Mouse (Mus musculus) limb, embryonic 14.5 days (tissue): ENCODE results near the gene Henmt1. TPM values are rescaled to one million over a fixed set of nuclear protein-coding genes. Genes with fewer than 3 reads are reported as not detected.

Experiments used
- ATAC-seq: fragments of 200-750 bp; cut with Nextera tagmentation; 2 replicates; pipeline ENCODE4 v1.8.0; 2017; ENCODE audit warnings: low read depth, moderate number of reproducible peaks, moderate TSS enrichment; ENCODE audit not compliant: low FRiP score
- DNase-seq: peaks from one replicate; pipeline ENCODE4 v3.0.0-alpha.2; 2015; ENCODE audit warnings: low spot score
- H3K27ac ChIP-seq: fragments of 300-500 bp; sonication (generic); replicated peaks from 2 replicates; pipeline ENCODE4 v1.5.1; 2014; ENCODE audit warnings: low read depth, mild to moderate bottlenecking, low read length, moderate library complexity, mixed read lengths
- H3K27me3 ChIP-seq: fragments of 300-500 bp; sonication (generic); 2 replicates; pipeline ENCODE4 v1.6.1; 2014; ENCODE audit warnings: low read length, mixed read lengths; ENCODE audit not compliant: control insufficient read depth, insufficient read depth
- H3K36me3 ChIP-seq: fragments of 300-500 bp; sonication (generic); 2 replicates; pipeline ENCODE4 v1.6.1; 2014; ENCODE audit warnings: mild to moderate bottlenecking, low read length, moderate library complexity, mixed read lengths; ENCODE audit not compliant: control insufficient read depth, insufficient read depth
- H3K4me1 ChIP-seq: fragments of 300-500 bp; sonication (generic); 2 replicates; pipeline ENCODE4 v1.6.1; 2014; ENCODE audit warnings: antibody characterized with exemption, low read length, mixed read lengths; ENCODE audit not compliant: control insufficient read depth, insufficient read depth
- H3K4me2 ChIP-seq: fragments of 300-500 bp; sonication (generic); replicated peaks from 2 replicates; pipeline ENCODE4 v1.6.1; 2014; ENCODE audit warnings: low read depth, mild to moderate bottlenecking, low read length, moderate library complexity; ENCODE audit not compliant: severe bottlenecking
- H3K4me3 ChIP-seq: fragments of 300-500 bp; sonication (generic); replicated peaks from 2 replicates; pipeline ENCODE4 v1.5.1; 2014; ENCODE audit warnings: low read length
- H3K9ac ChIP-seq: fragments of 300-500 bp; sonication (generic); 2 replicates; pipeline ENCODE4 v1.6.1; 2014; ENCODE audit warnings: mild to moderate bottlenecking, low read depth, low read length, moderate library complexity; ENCODE audit not compliant: severe bottlenecking
- H3K9me3 ChIP-seq: fragments of 300-500 bp; sonication (generic); 2 replicates; pipeline ENCODE4 v1.6.1; 2016; ENCODE audit warnings: low read length; ENCODE audit not compliant: control insufficient read depth
- POLR2A ChIP-seq: fragments of 200-500 bp; IDR thresholded peaks from 2 replicates; pipeline ENCODE4 v1.8.0; 2012; ENCODE audit warnings: inconsistent platforms, mild to moderate bottlenecking, moderate library complexity, borderline replicate concordance; ENCODE audit not compliant: insufficient read depth, insufficient read length; ENCODE audit errors: extremely low read depth
- WGBS: fragments of 180-500 bp; shearing (Covaris S2); extraction: QIAGEN DNeasy Blood & Tissue Kit; methylation state at CpG from one replicate; pipeline ENCODE4 v1.1.7; 2014; 5-methylcytosine and 5-hydroxymethylcytosine counted together
- polyA plus RNA-seq, 2 experiments: library from polyadenylated mRNA; depleted of rRNA in 1 of 2; stranded (reverse) in 1 of 2; unstranded in 1 of 2; fragments of >200 nt; fragmentation: Nextera tagmentation in 1 of 2; extraction: Ambion mirVana in 1 of 2; gene quantifications; 2 replicates each; pipeline versions ENCODE4 v1.2.1 to v1.2.3; 2012 to 2014

Gene Henmt1
- polyA plus RNA-seq, 2 experiments, result 0.33 to 0.78 TPM

- Histone ChIP-seq H3K27ac (no peak overlapping the region), H3K9ac (no peak overlapping the region), H3K27me3 (no peaks in the 10 kb centered on the region), H3K4me3 (no peak overlapping the region), H3K9me3 (no peaks in the 10 kb centered on the region), H3K4me1 (peaks cover 5% of the 10 kb centered on the region; the same call in 1 of the 2 replicates), H3K4me2 (no peak overlapping the region), H3K36me3 (no peaks in the 10 kb centered on the region)
- no peak for TF ChIP-seq POLR2A
- no peak for DNase-seq
- WGBS, result 79% methylated on average over 7 of the region's 7 CpGs
- ATAC-seq, result no peak
These were observed 24.8 kb downstream of the Henmt1 start for GRCm38 (mm10) chr3:108964361-108965044.

DNA sequence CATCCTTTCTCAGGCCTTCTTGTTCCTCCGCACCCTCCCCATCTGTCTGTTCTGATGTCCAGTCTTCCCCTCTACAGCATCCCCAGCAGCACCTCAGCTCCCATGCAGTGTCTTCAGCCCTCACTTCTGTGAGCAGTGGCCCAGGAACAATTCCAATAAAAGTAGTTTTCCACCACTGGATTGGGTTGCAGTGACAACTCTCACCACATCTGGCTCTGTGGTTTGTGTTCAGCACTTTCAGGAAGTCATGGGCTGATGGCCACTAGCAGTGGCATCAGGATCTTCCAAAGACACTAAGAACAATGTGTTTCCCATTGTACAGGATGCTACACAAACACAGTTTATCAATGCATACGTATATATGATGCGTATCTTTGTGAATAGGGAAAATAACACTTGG is 26.4 kb downstream of the Henmt1 start:
- H3K27me3 ChIP-seq, result no peaks in the 10 kb centered on the region
- H3K4me1 ChIP-seq, result no peaks in the 10 kb centered on the region
- no peak overlapping the region for H3K27ac ChIP-seq
- ATAC-seq (no peak), DNase-seq (no peak)
- H3K9ac ChIP-seq, result no peak overlapping the region
- H3K36me3 ChIP-seq, result peaks cover 7% of the 10 kb centered on the region; the same call in 1 of the 2 replicates
- H3K9me3 ChIP-seq, result no peaks in the 10 kb centered on the region
- H3K4me2 ChIP-seq, result no peak overlapping the region
- H3K4me3 ChIP-seq, result no peak overlapping the region
- 96% methylated on average over 3 of the region's 3 CpGs for WGBS
- no peak for TF ChIP-seq POLR2A

DNA sequence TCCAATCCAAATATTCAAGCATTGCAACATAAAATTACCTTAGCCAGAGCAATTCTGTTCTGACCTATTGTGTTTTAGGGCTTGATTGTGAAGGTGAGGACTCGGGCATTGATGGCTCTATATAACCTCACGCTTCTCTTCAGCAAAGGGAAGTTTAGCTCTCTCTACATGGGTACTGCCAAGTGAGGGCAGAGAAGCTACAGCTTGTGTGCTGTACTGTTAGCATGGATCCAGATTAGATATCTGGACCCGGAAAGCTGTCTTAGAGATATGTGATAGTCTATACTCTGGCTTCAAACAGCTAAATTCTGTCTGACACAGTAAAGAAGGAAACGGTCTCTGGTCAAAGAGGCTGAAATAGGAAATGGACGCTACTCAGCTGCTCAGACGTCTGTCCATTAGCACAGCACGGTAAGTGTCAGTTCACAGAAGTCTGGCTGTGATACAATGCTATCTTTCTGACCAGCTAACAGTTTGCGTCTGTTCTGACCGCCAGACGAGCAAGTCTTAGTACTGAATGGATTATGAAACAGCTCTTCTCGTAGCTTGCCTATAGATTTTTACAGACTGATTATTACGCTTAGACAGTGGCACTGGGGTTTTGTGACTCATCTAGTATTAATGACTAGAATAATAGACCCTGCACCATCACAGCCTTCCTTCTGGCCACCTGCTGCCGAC is 34.4 kb downstream of the Henmt1 start:
- Histone ChIP-seq H3K4me1 (no peaks in the 10 kb centered on the region), H3K4me2 (no peak overlapping the region), H3K9me3 (no peaks in the 10 kb centered on the region), H3K9ac (no peak overlapping the region), H3K4me3 (no peak overlapping the region), H3K27me3 (no peaks in the 10 kb centered on the region), H3K27ac (no peak overlapping the region), H3K36me3 (peaks cover 54% of the 10 kb centered on the region)
- DNase-seq, result no peak
- 83% methylated on average over 13 of the region's 13 CpGs for WGBS
- no peak for ATAC-seq
- no peak for TF ChIP-seq POLR2A

DNA sequence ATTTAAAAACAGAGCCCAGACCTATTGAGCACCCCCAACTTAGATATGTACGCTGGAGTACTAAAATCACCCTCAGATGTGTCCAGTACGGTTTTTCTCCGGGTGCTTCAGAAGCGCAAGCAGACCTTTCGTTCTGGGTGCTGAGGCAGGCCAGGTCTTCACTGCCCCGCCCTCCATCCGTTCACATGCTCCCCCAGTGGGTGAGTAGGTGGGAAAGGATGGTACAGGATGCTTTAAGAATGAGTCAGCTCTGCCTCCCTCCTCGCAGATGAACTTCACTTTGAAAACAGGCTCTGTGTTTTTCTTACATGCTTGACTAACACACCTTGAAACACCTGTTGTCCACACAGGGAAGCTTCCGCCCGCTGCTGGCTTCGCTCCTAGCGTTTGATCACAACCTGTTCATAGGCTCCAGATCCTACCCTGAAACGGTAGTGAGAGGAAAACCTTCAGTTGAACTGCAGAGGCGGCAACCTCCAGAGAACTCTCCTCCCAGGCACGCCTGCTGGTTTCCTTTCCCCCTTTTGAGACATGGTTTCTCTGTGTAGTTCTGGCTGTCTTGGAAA is 35.3 kb downstream of the Henmt1 start:
- no peaks in the 10 kb centered on the region for H3K27me3 ChIP-seq
- WGBS, result 83% methylated on average over 15 of the region's 15 CpGs
- no peak for TF ChIP-seq POLR2A
- no peak for ATAC-seq
- no peak overlapping the region for H3K4me2 ChIP-seq
- H3K9ac ChIP-seq, result no peak overlapping the region
- no peak overlapping the region for H3K4me3 ChIP-seq
- no peaks in the 10 kb centered on the region for H3K4me1 ChIP-seq
- H3K27ac ChIP-seq, result no peak overlapping the region
- peaks cover 63% of the 10 kb centered on the region for H3K36me3 ChIP-seq
- DNase-seq, result no peak
- H3K9me3 ChIP-seq, result no peaks in the 10 kb centered on the region

DNA sequence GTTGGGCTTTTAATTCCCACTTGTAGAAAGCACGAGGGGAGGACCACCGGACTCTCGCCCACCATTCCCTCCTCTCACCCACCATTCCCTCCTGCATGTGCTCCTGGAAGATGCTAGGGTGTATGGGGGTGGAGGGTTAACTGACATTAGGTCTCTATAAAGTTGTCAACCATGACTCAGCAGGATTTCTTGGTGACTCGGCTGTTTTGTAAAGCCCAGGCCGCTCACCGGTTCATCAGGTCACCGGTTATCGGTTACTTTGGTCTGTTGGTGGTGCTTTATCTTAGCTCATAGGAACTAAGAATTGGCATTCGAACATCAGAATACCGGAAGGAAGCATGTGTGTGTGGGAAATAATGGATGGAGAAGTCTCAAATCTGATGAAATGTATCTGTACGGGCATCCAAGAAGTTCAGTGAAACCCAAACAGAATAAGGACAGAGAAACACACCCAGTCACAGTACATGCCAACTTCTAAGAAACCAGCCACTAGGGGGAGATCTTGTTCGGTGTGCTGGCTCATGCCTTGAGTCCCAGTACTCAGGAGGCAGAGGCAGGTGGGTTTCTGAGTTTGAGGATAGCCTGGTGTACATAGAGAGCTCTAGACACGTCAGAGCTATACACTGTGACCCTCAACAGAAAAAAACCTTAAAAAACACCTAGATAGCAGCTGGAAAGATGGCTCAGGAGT is 37.8 kb downstream of the Henmt1 start:
- peaks cover 58% of the 10 kb centered on the region for H3K36me3 ChIP-seq
- H3K4me1 ChIP-seq, result no peaks in the 10 kb centered on the region
- TF ChIP-seq POLR2A, result no peak

More for the DNA sequence above, 37.8 kb downstream of the Henmt1 start:
- Histone ChIP-seq H3K4me2 (no peak overlapping the region), H3K27ac (no peak overlapping the region), H3K9me3 (no peaks in the 10 kb centered on the region), H3K4me3 (no peak overlapping the region), H3K27me3 (no peaks in the 10 kb centered on the region), H3K9ac (no peak overlapping the region)
- no peak for DNase-seq
- 94% methylated on average over 13 of the region's 13 CpGs for WGBS
- no peak for ATAC-seq
